Mouse (Mus musculus) forebrain, embryonic 13.5 days (tissue): ENCODE results near the gene Ankrd37. TPM values are rescaled to one million over a fixed set of nuclear protein-coding genes. Genes with fewer than 3 reads are reported as not detected.

Experiments
- ATAC-seq: fragments of 200-750 bp; cut with Nextera tagmentation; 2 replicates; pipeline ENCODE4 v1.8.0; 2017
- H3K27ac ChIP-seq: fragments of 300-500 bp; sonication (generic); 2 replicates; pipeline ENCODE4 v1.5.1; 2015; ENCODE audit warnings: inconsistent platforms, mild to moderate bottlenecking, moderate library complexity
- H3K27me3 ChIP-seq: fragments of 300-500 bp; sonication (generic); 2 replicates; pipeline ENCODE4 v1.6.1; 2015; ENCODE audit warnings: mild to moderate bottlenecking, inconsistent platforms
- H3K36me3 ChIP-seq: fragments of 300-500 bp; sonication (generic); 2 replicates; pipeline ENCODE4 v1.6.1; 2015; ENCODE audit warnings: mild to moderate bottlenecking, inconsistent platforms; ENCODE audit not compliant: poor library complexity, severe bottlenecking
- H3K4me1 ChIP-seq: fragments of 300-500 bp; sonication (generic); 2 replicates; pipeline ENCODE4 v1.6.1; 2015; ENCODE audit warnings: inconsistent platforms
- H3K4me2 ChIP-seq: fragments of 300-500 bp; sonication (generic); 2 replicates; pipeline ENCODE4 v1.6.1; 2015; ENCODE audit warnings: inconsistent platforms, mild to moderate bottlenecking, moderate library complexity
- H3K4me3 ChIP-seq: fragments of 300-500 bp; sonication (generic); 2 replicates; pipeline ENCODE4 v1.5.1; 2015; ENCODE audit warnings: mild to moderate bottlenecking, inconsistent platforms
- H3K9ac ChIP-seq: fragments of 300-500 bp; sonication (generic); 2 replicates; pipeline ENCODE4 v1.6.1; 2015; ENCODE audit warnings: mild to moderate bottlenecking, inconsistent platforms
- H3K9me3 ChIP-seq: fragments of 300-500 bp; sonication (generic); replicated peaks from 2 replicates; pipeline ENCODE4 v1.6.1; 2016; ENCODE audit warnings: inconsistent platforms
- WGBS: fragments of 180-500 bp; shearing (Covaris S2); methylation state at CpG from one replicate; pipeline ENCODE4 v1.1.7; 2015; 5-methylcytosine and 5-hydroxymethylcytosine counted together
- polyA plus RNA-seq: library from polyadenylated mRNA; unstranded; fragments of >200 nt; fragmentation: Nextera tagmentation; extraction: Ambion mirVana; gene quantifications from 2 replicates; pipeline ENCODE4 v1.2.1, GENCODE M21; 2015

Ankrd37 gene
- polyA plus RNA-seq, 1 experiment from 2014 or later = 20.7 TPM

- Histone ChIP-seq H3K4me1 (peaks cover 17% of the 10 kb centered on the region), H3K27ac (peak within 1 kb of the TSS; percentile 97), H3K9me3 (no peaks in the 10 kb centered on the region), H3K27me3 (no peaks in the 10 kb centered on the region), H3K4me3 (peak within 1 kb of the TSS; percentile 52), H3K9ac (peak within 1 kb of the TSS; percentile 86), H3K4me2 (peak within 1 kb of the TSS; percentile 71), H3K36me3 (peaks cover 24% of the 10 kb centered on the region)
- ATAC-seq = no peak
- WGBS = 3% methylated on average over 22 of the region's 22 CpGs
Measured at GRCm38 (mm10) chr8:45999138-45999783, 6.2 kb downstream of the Ankrd37 start, which contains the start of gene Lrp2bp. TSS of gene Lrp2bp (plus strand) at chr8:45999303.

- H3K4me1 ChIP-seq = peaks cover 17% of the 10 kb centered on the region
- no peaks in the 10 kb centered on the region for H3K9me3 ChIP-seq
- H3K4me2 ChIP-seq = no peak overlapping the region
- no peak overlapping the region for H3K9ac ChIP-seq
- no peak for ATAC-seq
- no peaks in the 10 kb centered on the region for H3K27me3 ChIP-seq
- no peak overlapping the region for H3K27ac ChIP-seq
- peaks cover 30% of the 10 kb centered on the region for H3K36me3 ChIP-seq
- WGBS = 93% methylated on average over 2 of the region's 2 CpGs
- no peak overlapping the region for H3K4me3 ChIP-seq
Measured at GRCm38 (mm10) chr8:45998228-45998627, 7.3 kb downstream of the Ankrd37 start.

- Histone ChIP-seq H3K27ac (no peak overlapping the region), H3K4me1 (peaks cover 17% of the 10 kb centered on the region), H3K4me3 (no peak overlapping the region), H3K4me2 (no peak overlapping the region), H3K9ac (no peak overlapping the region), H3K27me3 (no peaks in the 10 kb centered on the region), H3K9me3 (no peaks in the 10 kb centered on the region), H3K36me3 (peaks cover 40% of the 10 kb centered on the region)
- WGBS = 89% methylated on average over 3 of the region's 3 CpGs
- ATAC-seq = no peak
Measured at GRCm38 (mm10) chr8:45995576-45995975, 9.9 kb downstream of the Ankrd37 start.

- ATAC-seq = no peak
- WGBS = 98% methylated on average over 2 of the region's 2 CpGs
Measured at GRCm38 (mm10) chr8:45994111-45994510, 11.4 kb downstream of the Ankrd37 start.

GRCm38 (mm10) chr8:45990631-45991310 is 14.7 kb downstream of the Ankrd37 start:
- no peak overlapping the region for H3K27ac ChIP-seq
- WGBS = 99% methylated on average over 4 of the region's 4 CpGs
- ATAC-seq = no peak

More at GRCm38 (mm10) chr8:45994111-45994510, 11.4 kb downstream of the Ankrd37 start:
- Histone ChIP-seq H3K27me3 (no peaks in the 10 kb centered on the region), H3K36me3 (peaks cover 46% of the 10 kb centered on the region), H3K4me3 (no peak overlapping the region), H3K4me1 (peaks cover 8% of the 10 kb centered on the region), H3K4me2 (no peak overlapping the region), H3K27ac (no peak overlapping the region), H3K9ac (no peak overlapping the region), H3K9me3 (no peaks in the 10 kb centered on the region)

GRCm38 (mm10) chr8:45988189-45988588 is 17.3 kb downstream of the Ankrd37 start:
- H3K4me1 ChIP-seq = no peaks in the 10 kb centered on the region
- peaks cover 34% of the 10 kb centered on the region for H3K36me3 ChIP-seq
- no peak overlapping the region for H3K27ac ChIP-seq
- WGBS = 72% methylated on average over 2 of the region's 2 CpGs
- no peak overlapping the region for H3K4me3 ChIP-seq
- H3K9ac ChIP-seq = no peak overlapping the region
- no peaks in the 10 kb centered on the region for H3K27me3 ChIP-seq
- H3K9me3 ChIP-seq = no peaks in the 10 kb centered on the region
- no peak for ATAC-seq
- H3K4me2 ChIP-seq = no peak overlapping the region

More at GRCm38 (mm10) chr8:45990631-45991310, 14.7 kb downstream of the Ankrd37 start:
- no peaks in the 10 kb centered on the region for H3K4me1 ChIP-seq
- H3K27me3 ChIP-seq = no peaks in the 10 kb centered on the region
- peaks cover 37% of the 10 kb centered on the region for H3K36me3 ChIP-seq
- no peak overlapping the region for H3K4me3 ChIP-seq
- H3K9me3 ChIP-seq = no peaks in the 10 kb centered on the region
- H3K9ac ChIP-seq = no peak overlapping the region
- no peak overlapping the region for H3K4me2 ChIP-seq

GRCm38 (mm10) chr8:45986665-45987064 is 18.8 kb downstream of the Ankrd37 start:
- Histone ChIP-seq H3K27me3 (no peaks in the 10 kb centered on the region), H3K36me3 (peaks cover 42% of the 10 kb centered on the region), H3K9ac (no peak overlapping the region), H3K4me3 (no peak overlapping the region), H3K4me1 (no peaks in the 10 kb centered on the region), H3K9me3 (no peaks in the 10 kb centered on the region), H3K27ac (no peak overlapping the region), H3K4me2 (no peak overlapping the region)
- ATAC-seq = no peak
- WGBS = 86% methylated on average over 3 of the region's 3 CpGs

- Histone ChIP-seq H3K4me3 (peak overlapping the region; percentile 63), H3K36me3 (peaks cover 16% of the 10 kb centered on the region), H3K4me2 (peak overlapping the region; percentile 79), H3K4me1 (peaks cover 16% of the 10 kb centered on the region), H3K27ac (no peak overlapping the region), H3K27me3 (no peaks in the 10 kb centered on the region), H3K9me3 (peaks cover 2% of the 10 kb centered on the region), H3K9ac (peak overlapping the region; percentile 72)
- peak; percentile 3; the same call in 1 of the 2 replicates for ATAC-seq
- WGBS = 76% methylated on average over 11 of the region's 11 CpGs
Measured at GRCm38 (mm10) chr8:45975837-45976468, 29.6 kb downstream of the Ankrd37 start.

- Histone ChIP-seq H3K4me3 (peak within 1 kb of the TSS; percentile 63), H3K27ac (peak within 1 kb of the TSS; percentile 69), H3K9ac (peak within 1 kb of the TSS; percentile 72), H3K27me3 (no peaks in the 10 kb centered on the region), H3K36me3 (peaks cover 14% of the 10 kb centered on the region), H3K4me2 (peak within 1 kb of the TSS; percentile 79), H3K9me3 (peaks cover 4% of the 10 kb centered on the region), H3K4me1 (peaks cover 16% of the 10 kb centered on the region)
- under 1% methylated on average over 57 of the region's 57 CpGs for WGBS
- peak; percentile 99 for ATAC-seq
Measured at GRCm38 (mm10) chr8:45975126-45975836, 30.2 kb downstream of the Ankrd37 start, which contains the start of the genes 1700029J07Rik and Ufsp2. TSS of gene 1700029J07Rik (minus strand) at chr8:45975252. TSS of gene Ufsp2 (plus strand) at chr8:45975528.

GRCm38 (mm10) chr8:45973988-45974505 is 31.5 kb downstream of the Ankrd37 start:
- Histone ChIP-seq H3K9ac (no peak overlapping the region), H3K4me1 (peaks cover 16% of the 10 kb centered on the region), H3K9me3 (peaks cover 4% of the 10 kb centered on the region), H3K4me3 (peak overlapping the region; percentile 63; the same call in 1 of the 2 replicates), H3K4me2 (peak overlapping the region; percentile 79), H3K36me3 (peaks cover 14% of the 10 kb centered on the region), H3K27ac (no peak overlapping the region), H3K27me3 (no peaks in the 10 kb centered on the region)
- no peak for ATAC-seq
- 60% methylated on average over 8 of the region's 8 CpGs for WGBS

GRCm38 (mm10) chr8:45970894-45971293 is 34.6 kb downstream of the Ankrd37 start:
- H3K4me2 ChIP-seq = no peak overlapping the region
- 0 out of 2 replicates have a peak, but pooled peaks cover 3% of the 10 kb centered on the region for H3K36me3 ChIP-seq
- H3K9ac ChIP-seq = no peak overlapping the region
- no peaks in the 10 kb centered on the region for H3K27me3 ChIP-seq
- peaks cover 11% of the 10 kb centered on the region for H3K4me1 ChIP-seq
- peaks cover 4% of the 10 kb centered on the region; the same call in 1 of the 2 replicates for H3K9me3 ChIP-seq
- ATAC-seq = no peak
- 95% methylated on average over 12 of the region's 12 CpGs for WGBS
- H3K27ac ChIP-seq = no peak overlapping the region
- no peak overlapping the region for H3K4me3 ChIP-seq
